Mouse (Mus musculus) layer of hippocampus, adult 8-10 months (tissue): ENCODE measurements around the gene Nfkb2. TPM values are rescaled to one million over a fixed set of nuclear protein-coding genes. Genes with fewer than 3 reads are reported as not detected.
A peak's percentile ranks its signal among the peaks of the same experiment; 100 is the strongest.

Experiments used
- DNase-seq, 2 experiments: peaks; one replicate each; pipeline ENCODE4 v3.0.0; 2022; ENCODE audit warnings: low spot score in 2 of 2
- total RNA-seq, 4 experiments: library from RNA; stranded (reverse); gene quantifications; 2 replicates each; pipeline ENCODE4 v1.2.4; 2022

The Nfkb2 gene
- total RNA-seq, 4 experiments from 2014 or later, result 2.6 to 4.2 (median 3.3) TPM

GRCm38 (mm10) chr19:46308706-46309435 lies 4.8 kb downstream of the Nfkb2 start:
- peak; percentile 66 to 85 for DNase-seq

DNA sequence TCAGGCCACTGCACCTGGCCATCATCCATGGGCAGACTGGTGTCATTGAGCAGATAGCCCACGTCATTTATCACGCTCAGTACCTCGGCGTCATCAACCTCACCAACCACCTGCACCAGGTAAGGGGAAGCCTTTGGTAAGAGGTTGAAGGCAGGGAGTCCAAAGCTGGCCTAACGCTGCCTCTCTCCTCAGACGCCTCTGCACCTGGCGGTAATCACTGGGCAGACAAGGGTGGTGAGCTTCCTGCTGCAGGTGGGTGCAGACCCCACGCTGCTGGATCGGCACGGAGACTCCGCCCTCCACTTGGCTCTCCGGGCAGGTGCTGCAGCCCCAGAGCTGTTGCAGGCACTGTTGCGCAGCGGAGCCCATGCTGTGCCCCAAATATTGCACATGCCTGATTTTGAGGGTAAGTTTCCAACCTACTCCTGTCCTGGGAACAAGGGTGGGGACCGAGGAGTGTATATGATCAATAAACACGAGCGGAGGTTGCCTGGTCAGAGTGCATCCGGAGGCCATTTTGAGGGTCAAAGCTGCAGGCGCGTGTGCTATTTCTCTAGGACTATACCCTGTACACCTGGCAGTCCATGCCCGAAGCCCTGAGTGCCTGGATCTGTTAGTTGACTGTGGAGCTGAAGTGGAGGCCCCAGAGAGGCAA lies 5.7 kb downstream of the Nfkb2 start:
- peak in 1 of 2 experiments; percentile 5 for DNase-seq

DNA sequence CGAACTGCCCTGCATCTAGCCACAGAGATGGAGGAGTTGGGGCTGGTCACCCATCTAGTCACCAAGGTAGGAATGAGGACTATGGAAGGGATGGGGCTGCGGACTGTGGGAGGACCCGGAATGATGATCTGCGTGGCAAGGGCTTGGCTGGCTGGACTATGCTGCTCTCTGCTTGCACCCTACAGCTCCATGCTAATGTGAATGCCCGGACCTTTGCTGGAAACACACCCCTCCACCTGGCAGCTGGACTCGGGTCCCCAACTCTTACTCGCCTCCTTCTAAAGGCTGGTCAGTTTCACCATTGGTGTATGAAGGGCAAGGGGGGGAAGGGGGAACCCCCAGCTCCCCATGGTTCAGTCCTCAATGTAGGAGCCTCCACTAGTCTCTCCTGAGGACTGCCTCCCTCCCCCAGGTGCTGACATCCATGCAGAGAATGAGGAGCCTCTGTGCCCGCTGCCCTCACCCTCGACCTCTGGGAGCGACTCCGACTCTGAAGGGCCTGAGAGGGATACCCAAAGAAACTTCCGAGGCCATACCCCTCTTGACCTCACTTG lies 6.3 kb downstream of the Nfkb2 start:
- no peak for DNase-seq

DNA sequence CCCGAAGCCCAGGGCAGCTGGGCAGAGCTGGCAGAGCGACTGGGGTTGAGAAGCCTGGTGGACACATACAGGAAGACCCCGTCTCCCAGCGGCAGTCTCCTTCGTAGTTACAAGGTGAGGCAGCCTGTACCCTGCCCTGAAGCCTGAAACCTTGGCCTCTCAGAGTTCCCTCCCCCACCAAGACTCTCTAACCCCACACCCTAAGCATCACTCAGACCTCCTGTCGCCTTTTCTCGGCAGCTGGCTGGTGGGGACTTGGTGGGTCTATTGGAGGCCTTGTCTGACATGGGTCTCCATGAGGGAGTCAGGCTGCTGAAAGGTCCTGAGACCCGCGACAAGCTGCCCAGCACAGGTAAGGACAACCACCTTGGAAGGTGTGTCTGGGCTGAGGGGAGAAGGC lies 7.2 kb downstream of the Nfkb2 start:
- no peak for DNase-seq

DNA sequence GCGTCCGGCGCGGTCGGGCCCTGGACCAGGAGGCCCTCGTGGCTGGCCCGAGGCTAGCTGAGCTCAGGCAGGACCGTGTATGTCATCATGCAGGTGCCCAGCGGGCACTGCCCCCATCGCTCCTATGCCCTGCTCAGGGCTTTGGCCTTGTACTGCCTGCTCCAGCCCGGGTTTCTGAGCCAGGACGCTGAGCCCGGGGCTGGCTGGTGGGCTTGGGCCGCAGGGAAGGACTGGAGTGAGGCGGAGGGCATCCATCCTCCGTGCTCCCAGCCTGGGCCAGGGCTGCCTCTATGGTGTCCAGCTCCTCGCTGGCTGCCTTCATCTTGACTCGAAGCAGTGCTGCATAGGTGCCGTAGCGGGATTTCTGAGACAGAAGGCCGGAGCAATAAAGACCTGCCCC lies 8.4 kb downstream of the Nfkb2 start:
- DNase-seq, result no peak

- DNase-seq, result no peak
Observed at GRCm38 (mm10) chr19:46313116-46313515, 9.0 kb downstream of the Nfkb2 start.

DNA sequence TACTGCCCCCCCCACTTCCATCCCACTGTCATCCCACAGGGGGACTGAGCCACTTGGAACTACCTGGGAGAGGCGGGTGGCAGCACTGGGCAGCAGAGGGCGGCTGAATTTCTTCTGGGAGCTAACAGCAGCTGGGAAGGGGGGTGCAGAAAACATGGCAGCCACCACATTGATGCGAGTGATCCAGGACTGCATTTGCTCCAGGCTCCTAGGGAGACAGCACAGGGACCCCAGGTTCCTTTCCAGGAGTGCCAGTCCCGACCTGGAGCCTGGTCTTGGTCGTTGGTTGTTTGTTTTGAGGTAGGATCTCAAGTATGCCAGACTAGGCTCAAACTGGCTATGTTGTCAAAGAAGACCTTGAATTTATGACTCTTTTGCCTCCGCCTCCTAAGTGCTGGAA lies 9.5 kb downstream of the Nfkb2 start:
- DNase-seq, result no peak

- DNase-seq, result no peak
Observed at GRCm38 (mm10) chr19:46314151-46314601, 10.1 kb downstream of the Nfkb2 start.

GRCm38 (mm10) chr19:46314872-46315742 lies 11.0 kb downstream of the Nfkb2 start:
- DNase-seq, result no peak

GRCm38 (mm10) chr19:46315752-46316610 lies 11.9 kb downstream of the Nfkb2 start:
- peak; percentile 18 to 32 for DNase-seq

- peak; percentile 84 to 85 for DNase-seq
Observed at GRCm38 (mm10) chr19:46316846-46317545, 12.9 kb downstream of the Nfkb2 start.

DNA sequence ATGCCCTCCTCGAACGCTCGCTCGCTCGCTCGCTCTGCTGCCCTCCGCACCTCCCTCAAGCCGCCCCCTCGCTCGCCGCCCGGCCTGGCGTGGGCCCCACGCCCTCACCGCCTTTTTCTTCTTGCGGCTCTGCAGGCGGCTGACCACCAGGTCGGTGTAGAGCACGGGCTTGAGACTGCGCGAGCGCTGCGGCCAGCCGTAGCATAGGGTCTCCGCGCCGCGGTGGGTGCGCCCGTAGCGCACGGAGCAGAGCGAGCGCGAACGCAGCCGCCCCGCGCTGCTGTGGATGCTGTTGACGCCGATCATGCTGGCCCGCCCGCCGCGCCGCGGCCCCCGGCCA lies 13.4 kb downstream of the Nfkb2 start:
- peak in 1 of 2 experiments; percentile 15 for DNase-seq

- DNase-seq, result peak; percentile 50 to 52
Observed at GRCm38 (mm10) chr19:46318031-46318471, 13.9 kb downstream of the Nfkb2 start.

DNA sequence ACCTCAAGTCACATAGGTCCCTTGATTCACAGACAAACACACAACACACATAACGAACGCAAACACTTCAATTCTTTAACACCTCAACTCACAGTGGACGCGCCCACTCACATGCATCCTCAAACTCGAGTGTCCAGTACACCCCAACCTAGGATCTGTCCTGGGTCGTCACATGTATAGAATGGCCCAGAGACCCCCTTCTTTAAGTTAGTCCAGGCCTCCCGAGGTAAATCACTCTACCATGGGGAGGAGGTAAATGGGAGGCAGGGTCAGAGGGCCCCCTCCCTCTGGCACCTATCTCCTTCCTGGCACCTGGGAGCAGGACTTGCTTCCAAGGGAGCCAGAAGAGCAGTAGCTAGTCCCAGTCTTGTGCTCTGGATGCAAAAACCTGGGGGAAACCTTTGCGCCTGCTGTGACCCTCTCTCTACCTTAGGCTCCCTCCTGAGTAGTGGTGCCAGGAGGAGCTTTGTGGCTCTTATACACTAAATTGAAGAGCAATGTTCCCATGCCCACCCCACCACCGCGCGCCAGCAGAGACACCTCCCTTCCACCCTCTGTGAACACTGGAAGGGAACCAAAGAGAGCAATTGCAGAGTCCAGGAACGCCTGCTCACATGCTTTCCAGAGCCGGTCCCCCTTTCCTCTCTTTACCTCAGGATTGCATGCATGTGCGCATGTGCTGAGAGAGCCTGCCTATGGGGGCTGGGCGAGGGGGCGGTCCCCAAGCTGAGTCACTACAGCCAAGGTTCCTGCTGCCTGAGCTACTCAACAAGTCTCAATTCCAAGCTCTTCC lies 14.7 kb downstream of the Nfkb2 start:
- peak; percentile 91 for DNase-seq

GRCm38 (mm10) chr19:46320076-46320785 lies 16.1 kb downstream of the Nfkb2 start:
- DNase-seq, result peak in 1 of 2 experiments; percentile 16

- DNase-seq, result peak in 1 of 2 experiments; percentile 54
Observed at GRCm38 (mm10) chr19:46321101-46321943, 17.2 kb downstream of the Nfkb2 start.

DNA sequence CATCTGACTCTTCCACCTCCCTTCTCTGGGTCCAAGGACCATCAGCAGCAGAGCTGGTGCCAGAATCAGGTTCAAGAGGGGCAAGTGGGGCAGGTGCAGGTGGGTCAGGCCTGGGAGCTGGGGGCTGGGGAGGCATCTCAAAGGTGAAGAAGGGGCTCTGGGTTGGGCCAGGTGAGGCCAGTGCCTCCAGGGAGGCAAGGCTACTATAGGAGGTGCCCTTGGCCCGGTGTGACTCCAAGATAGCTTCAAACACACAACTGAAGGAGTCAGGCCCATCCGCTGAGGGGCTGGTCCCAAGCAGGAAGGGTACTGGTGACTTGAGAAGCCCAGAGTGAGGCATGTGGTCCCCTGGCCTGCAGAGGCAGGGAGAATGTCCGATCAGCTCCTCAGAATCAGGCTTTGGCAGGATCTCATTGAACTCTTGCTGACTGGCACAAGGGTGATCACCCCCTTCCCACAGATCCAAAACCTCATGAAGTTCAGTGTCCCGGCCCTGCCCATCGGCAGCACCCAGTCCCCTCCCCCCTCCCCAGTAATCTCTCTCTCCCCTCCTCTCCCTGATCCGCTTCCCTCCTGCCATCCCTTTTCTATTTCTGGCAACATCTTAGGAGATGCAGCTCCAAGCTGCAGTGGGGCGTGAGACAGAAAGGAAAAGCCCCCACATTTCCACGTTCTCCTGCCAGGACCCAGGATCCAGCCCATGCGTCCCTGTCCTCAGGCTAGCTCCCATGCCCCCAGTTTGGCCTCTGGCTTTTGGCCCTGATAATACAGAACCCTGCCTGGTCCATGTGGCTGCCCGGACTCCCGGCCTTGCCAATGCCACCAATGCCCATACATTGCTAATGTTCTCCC lies 18.2 kb downstream of the Nfkb2 start:
- no peak for DNase-seq
